Mouse (Mus musculus): ENCODE measurements around the gene Hif1an. TPM values are rescaled to one million over a fixed set of nuclear protein-coding genes. Genes with fewer than 3 reads are reported as not detected.

Gene Hif1an
- polyA plus RNA-seq, 1 experiment = 13.5 TPM

DNA sequence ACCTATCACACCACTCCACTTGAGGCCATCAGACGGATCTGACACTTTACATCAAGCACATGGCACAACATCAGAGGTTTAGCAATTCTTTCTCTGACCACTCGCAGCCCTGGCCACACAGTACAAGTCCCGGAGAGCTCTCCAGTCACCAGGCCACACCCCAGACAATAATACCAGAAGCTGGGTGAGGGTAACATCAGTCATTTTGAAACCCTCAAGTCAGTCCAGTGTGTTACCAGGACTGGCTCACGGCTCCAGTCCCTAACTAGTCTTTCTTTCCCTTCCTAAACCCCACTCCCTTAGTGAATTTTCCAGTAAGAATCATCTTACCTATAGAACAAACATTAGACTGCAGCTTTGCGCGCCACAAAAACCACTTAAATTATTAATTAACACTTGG is 32.6 kb upstream of the Hif1an start:
- H3K4me3 ChIP-seq (ENCODE audit: insufficient read depth, low read length) = no peak overlapping the region
- no peak overlapping the region for H3K27ac ChIP-seq (ENCODE audit: insufficient read depth, low read depth, low read length)
- TF ChIP-seq CTCF (IDR thresholded peaks at IDR 0.05; ENCODE audit: low read depth, low read length) (no peak), POLR2A (IDR thresholded peaks at IDR 0.05; ENCODE audit: borderline replicate concordance, low read depth, low read length) (no peak)
- no peaks in the 10 kb centered on the region for H3K4me1 ChIP-seq (ENCODE audit: control insufficient read depth, insufficient read depth, low read length)

GRCm38 (mm10) chr19:44535376-44535775 is 27.3 kb upstream of the Hif1an start:
- TF ChIP-seq POLR2A (IDR thresholded peaks at IDR 0.05; ENCODE audit: borderline replicate concordance, low read depth, low read length) (no peak), CTCF (IDR thresholded peaks at IDR 0.05; ENCODE audit: low read depth, low read length) (no peak)
- no peak overlapping the region for H3K27ac ChIP-seq (ENCODE audit: insufficient read depth, low read depth, low read length)
- H3K4me1 ChIP-seq (ENCODE audit: control insufficient read depth, insufficient read depth, low read length) = no peaks in the 10 kb centered on the region
- H3K4me3 ChIP-seq (ENCODE audit: insufficient read depth, low read length) = no peak overlapping the region

GRCm38 (mm10) chr19:44537416-44537815 is 25.2 kb upstream of the Hif1an start:
- TF ChIP-seq POLR2A (IDR thresholded peaks at IDR 0.05; ENCODE audit: borderline replicate concordance, low read depth, low read length) (no peak), CTCF (IDR thresholded peaks at IDR 0.05; ENCODE audit: low read depth, low read length) (no peak)
- Histone ChIP-seq H3K4me3 (ENCODE audit: insufficient read depth, low read length) (no peak overlapping the region), H3K4me1 (ENCODE audit: control insufficient read depth, insufficient read depth, low read length) (no peaks in the 10 kb centered on the region)

DNA sequence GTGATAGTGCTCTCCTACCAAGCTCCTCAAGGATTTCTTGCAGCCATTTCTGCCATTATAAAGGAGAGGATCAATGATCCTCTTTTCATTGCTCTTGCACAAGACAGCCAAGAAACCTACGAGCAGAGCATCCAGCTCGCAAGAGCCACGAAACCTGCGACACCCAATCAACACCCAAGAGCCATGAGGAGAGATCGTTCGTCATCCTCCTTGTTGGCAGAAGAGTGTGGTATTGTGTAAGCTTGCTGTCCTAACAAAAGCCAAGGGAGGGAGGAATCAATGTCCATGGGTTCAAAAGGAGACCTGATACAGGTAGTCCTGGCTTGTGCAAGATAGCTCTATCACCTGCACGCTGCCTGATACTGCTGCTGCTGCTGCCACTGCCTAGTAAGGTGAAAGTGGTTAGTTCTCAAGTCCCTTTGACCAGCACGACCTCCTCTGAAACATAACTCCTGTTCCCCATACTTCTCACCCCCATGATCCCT is 19.9 kb upstream of the Hif1an start:
- no peak overlapping the region for H3K27ac ChIP-seq (ENCODE audit: insufficient read depth, low read depth, low read length)
- H3K4me1 ChIP-seq (ENCODE audit: control insufficient read depth, insufficient read depth, low read length) = no peaks in the 10 kb centered on the region
- no peak overlapping the region for H3K4me3 ChIP-seq (ENCODE audit: insufficient read depth, low read length)
- TF ChIP-seq POLR2A (IDR thresholded peaks at IDR 0.05; ENCODE audit: borderline replicate concordance, low read depth, low read length) (no peak), CTCF (IDR thresholded peaks at IDR 0.05; ENCODE audit: low read depth, low read length) (no peak)

More at GRCm38 (mm10) chr19:44537416-44537815, 25.2 kb upstream of the Hif1an start:
- no peak overlapping the region for H3K27ac ChIP-seq (ENCODE audit: insufficient read depth, low read depth, low read length)

DNA sequence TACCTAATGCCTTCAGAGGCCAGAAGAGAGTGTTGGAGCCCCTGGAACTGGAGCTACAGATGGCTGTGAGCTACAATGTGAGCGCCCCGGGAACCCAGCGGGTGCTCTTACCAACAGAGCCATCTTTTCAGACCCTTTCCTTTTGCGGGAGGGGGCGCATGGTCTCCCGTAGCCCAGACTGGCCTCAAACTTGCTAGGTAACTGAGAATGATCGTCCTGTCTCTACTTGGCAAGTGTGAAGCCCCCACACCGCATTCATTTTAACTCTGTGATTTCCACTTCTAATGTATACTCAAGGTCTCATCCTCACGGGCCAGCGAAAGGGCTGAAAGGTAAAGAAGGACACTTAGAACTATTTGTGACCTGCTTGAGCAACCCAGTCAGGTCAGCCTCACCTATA is 18.3 kb upstream of the Hif1an start:
- H3K4me1 ChIP-seq (ENCODE audit: control insufficient read depth, insufficient read depth, low read length) = no peaks in the 10 kb centered on the region
- H3K4me3 ChIP-seq (ENCODE audit: insufficient read depth, low read length) = no peak overlapping the region
- no peak overlapping the region for H3K27ac ChIP-seq (ENCODE audit: insufficient read depth, low read depth, low read length)
- no peak for TF ChIP-seq CTCF (IDR thresholded peaks at IDR 0.05; ENCODE audit: low read depth, low read length)
- TF ChIP-seq POLR2A (IDR thresholded peaks at IDR 0.05; ENCODE audit: borderline replicate concordance, low read depth, low read length) = no peak

- TF ChIP-seq CTCF (IDR thresholded peaks at IDR 0.05; ENCODE audit: low read depth, low read length) (peak; percentile 55), POLR2A (IDR thresholded peaks at IDR 0.05; ENCODE audit: borderline replicate concordance, low read depth, low read length) (no peak)
- Histone ChIP-seq H3K4me3 (ENCODE audit: insufficient read depth, low read length) (no peak overlapping the region), H3K27ac (ENCODE audit: insufficient read depth, low read depth, low read length) (no peak overlapping the region), H3K4me1 (ENCODE audit: control insufficient read depth, insufficient read depth, low read length) (no peaks in the 10 kb centered on the region)
Measured at GRCm38 (mm10) chr19:44544775-44545174, 17.9 kb upstream of the Hif1an start.

- no peak within 1 kb of the TSS for H3K27ac ChIP-seq (ENCODE audit: insufficient read depth, low read depth, low read length)
- H3K4me1 ChIP-seq (ENCODE audit: control insufficient read depth, insufficient read depth, low read length) = no peaks in the 10 kb centered on the region
- TF ChIP-seq POLR2A (IDR thresholded peaks at IDR 0.05; ENCODE audit: borderline replicate concordance, low read depth, low read length) (no peak), CTCF (IDR thresholded peaks at IDR 0.05; ENCODE audit: low read depth, low read length) (no peak)
- H3K4me3 ChIP-seq (ENCODE audit: insufficient read depth, low read length) = peak within 1 kb of the TSS; percentile 46
Measured at GRCm38 (mm10) chr19:44545321-44546041, 17.2 kb upstream of the Hif1an start, which contains the start of gene Sec31b. Sec31b (minus strand) TSS chr19:44545864.

GRCm38 (mm10) chr19:44552731-44553130 is 9.9 kb upstream of the Hif1an start, which contains the start of gene Gm20538:
Gm20538 (minus strand) TSS chr19:44552831.
- H3K4me3 ChIP-seq (ENCODE audit: insufficient read depth, low read length) = no peak within 1 kb of the TSS
- H3K27ac ChIP-seq (ENCODE audit: insufficient read depth, low read depth, low read length) = no peak within 1 kb of the TSS
- no peak for TF ChIP-seq CTCF (IDR thresholded peaks at IDR 0.05; ENCODE audit: low read depth, low read length)
- no peak for TF ChIP-seq POLR2A (IDR thresholded peaks at IDR 0.05; ENCODE audit: borderline replicate concordance, low read depth, low read length)
- H3K4me1 ChIP-seq (ENCODE audit: control insufficient read depth, insufficient read depth, low read length) = peaks cover 5% of the 10 kb centered on the region

GRCm38 (mm10) chr19:44553286-44553685 is 9.4 kb upstream of the Hif1an start:
- Histone ChIP-seq H3K4me1 (ENCODE audit: control insufficient read depth, insufficient read depth, low read length) (peaks cover 5% of the 10 kb centered on the region), H3K27ac (ENCODE audit: insufficient read depth, low read depth, low read length) (no peak overlapping the region), H3K4me3 (ENCODE audit: insufficient read depth, low read length) (no peak overlapping the region)
- TF ChIP-seq POLR2A (IDR thresholded peaks at IDR 0.05; ENCODE audit: borderline replicate concordance, low read depth, low read length) (no peak), CTCF (IDR thresholded peaks at IDR 0.05; ENCODE audit: low read depth, low read length) (no peak)

DNA sequence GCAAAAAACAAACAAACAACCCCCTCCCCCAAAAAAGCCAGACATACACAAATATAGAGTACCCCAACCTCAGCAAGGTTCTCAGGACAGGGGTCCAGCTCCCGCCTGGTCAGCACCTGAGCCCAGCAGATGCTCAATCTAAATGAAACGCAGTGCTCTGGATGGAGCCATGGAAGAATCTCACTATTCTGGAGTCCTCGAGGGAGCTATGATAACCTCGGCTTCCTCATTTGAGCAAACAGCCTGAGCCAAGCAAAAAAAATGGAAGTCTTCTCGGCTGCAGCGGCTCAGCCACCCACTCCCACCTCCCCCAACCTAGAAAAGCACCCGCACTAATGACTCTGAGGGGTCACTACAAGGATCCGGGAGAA is 8.2 kb upstream of the Hif1an start:
- Histone ChIP-seq H3K4me3 (ENCODE audit: insufficient read depth, low read length) (peak overlapping the region; percentile 96), H3K27ac (ENCODE audit: insufficient read depth, low read depth, low read length) (peak overlapping the region; percentile 69), H3K4me1 (ENCODE audit: control insufficient read depth, insufficient read depth, low read length) (peaks cover 5% of the 10 kb centered on the region)
- TF ChIP-seq CTCF (IDR thresholded peaks at IDR 0.05; ENCODE audit: low read depth, low read length) (no peak), POLR2A (IDR thresholded peaks at IDR 0.05; ENCODE audit: borderline replicate concordance, low read depth, low read length) (no peak)
